Mouse (Mus musculus) left cerebral cortex, postnatal 4 days (tissue): ENCODE measurements at regions not wholly inside any gene's neighbourhood (a gene's known extent, or its start where the extent isn't known, plus 50 kb on each side); places are given as distances from the start of the nearest gene placed in this dataset.

ENCODE experiments used
- DNase-seq: peaks from one replicate; pipeline ENCODE4 v3.0.0-alpha.2; 2022
- intact Hi-C: fragments of 180-260 bp; cut with DNase I; formaldehyde crosslinking; loops from one replicate; pipeline ENCODE4 v1.15.1; 2025

GRCm38 (mm10) chr6:43021967-43022366 lies 73.1 kb downstream of the Olfr444 start:
- intact Hi-C loops: no loop called here
- peak; percentile 5 for DNase-seq
